23 mouse cellular contexts compared by ENCODE assay signal in genomic region chr5:99533416-99533815, GRCm38 (mm10).
DNase-seq lines count a peak whose midpoint lies in the region; ATAC-seq lines count a peak whose summit lies in the region.
"Had no signal": no experiment of that assay in that cellular context is flagged by ENCODE, and none has a peak within 500 bp of the region (broad histone marks: within the 10 kb centered on the region; RNA-seq: fewer than 3 reads in every experiment).

No protein-coding gene starts in this region.

- peak; percentile 35 to 53 for DNase-seq in heart, adult 18-20 months
- DNase-seq in adrenal gland, postnatal 14 days, result peak; percentile 17
- DNase-seq in brain, adult 2 months (ENCODE audit: low read depth, low spot score), result peak; percentile 95
- DNase-seq in cerebellum, adult 9-11 months, result peak; percentile 93
- no peak for DNase-seq in testis, postnatal 10 days (ENCODE audit: low spot score)
- DNase-seq: embryo, embryonic 11 days; gastrocnemius, postnatal 25 days; spleen, adult 18-20 months; thymus, adult 2 months had no signal

- no peak overlapping the region for H3K4me2 ChIP-seq in heart, embryonic 11.5 days
- no peak overlapping the region for H3K4me2 ChIP-seq in kidney, embryonic 16.5 days (replicated peaks; ENCODE audit: low read depth, low read length)
- H3K4me2 ChIP-seq: embryonic facial prominence, embryonic 15.5 days; intestine, embryonic 15.5 days; kidney, embryonic 15.5 days; limb, embryonic 12.5 days had no signal

- H3K9me3 ChIP-seq in heart, embryonic 11.5 days (replicated peaks; ENCODE audit: control insufficient read depth, low read length), result no peaks in the 10 kb centered on the region
- H3K9me3 ChIP-seq in kidney, embryonic 16.5 days (ENCODE audit: low read length), result no peaks in the 10 kb centered on the region
- H3K9me3 ChIP-seq: embryonic facial prominence, embryonic 15.5 days; forebrain, embryonic 10.5 days; hindbrain, embryonic 10.5 days; intestine, embryonic 15.5 days; kidney, embryonic 15.5 days; limb, embryonic 12.5 days; megakaryocyte, embryonic 14.5 days had no signal

- no peak for ATAC-seq in heart, embryonic 11.5 days (replicated peaks; ENCODE audit: insufficient number of reproducible peaks, low FRiP score, low TSS enrichment)
- no peak for ATAC-seq in kidney, embryonic 16.5 days (ENCODE audit: low FRiP score, low TSS enrichment)
- ATAC-seq: activated CD4-positive, CD25-positive, alpha-beta regulatory T cell, adult 4 months; intestine, embryonic 15.5 days; lung, postnatal 0 days; midbrain, embryonic 16.5 days; Patski had no signal

- no peaks in the 10 kb centered on the region for H3K36me3 ChIP-seq in heart, embryonic 11.5 days (ENCODE audit: control insufficient read depth, insufficient read depth, low read length)
- H3K36me3 ChIP-seq in kidney, embryonic 16.5 days (ENCODE audit: insufficient read depth, low read length), result no peaks in the 10 kb centered on the region
- H3K36me3 ChIP-seq: embryonic facial prominence, embryonic 15.5 days; forebrain, embryonic 10.5 days; hindbrain, embryonic 10.5 days; intestine, embryonic 15.5 days; kidney, embryonic 15.5 days; limb, embryonic 12.5 days had no signal

- H3K4me1 ChIP-seq in heart, embryonic 11.5 days (ENCODE audit: control insufficient read depth, insufficient read depth, low read length), result no peaks in the 10 kb centered on the region
- H3K4me1 ChIP-seq in kidney, embryonic 16.5 days (ENCODE audit: insufficient read depth, low read length), result no peaks in the 10 kb centered on the region
- H3K4me1 ChIP-seq: embryonic facial prominence, embryonic 15.5 days; forebrain, embryonic 10.5 days; hindbrain, embryonic 10.5 days; intestine, embryonic 15.5 days; kidney, embryonic 15.5 days; limb, embryonic 12.5 days had no signal

- 74% methylated on average over 7 of the region's 7 CpGs for WGBS in heart, embryonic 11.5 days (ENCODE audit: insufficient replicate concordance)
- 76% methylated on average over 7 of the region's 7 CpGs for WGBS in kidney, embryonic 16.5 days

- no peak overlapping the region for H3K27ac ChIP-seq in heart, embryonic 11.5 days (ENCODE audit: low read depth, low read length)
- no peak overlapping the region for H3K27ac ChIP-seq in kidney, embryonic 16.5 days (ENCODE audit: low read length)
- H3K27ac ChIP-seq: embryonic facial prominence, embryonic 15.5 days; forebrain, embryonic 10.5 days; hindbrain, embryonic 10.5 days; intestine, embryonic 15.5 days; kidney, embryonic 15.5 days; limb, embryonic 12.5 days; liver, embryonic 14.5 days had no signal

- H3K27me3 ChIP-seq in heart, embryonic 11.5 days (ENCODE audit: control insufficient read depth, insufficient read depth, low read length), result no peaks in the 10 kb centered on the region
- no peaks in the 10 kb centered on the region for H3K27me3 ChIP-seq in kidney, embryonic 16.5 days (ENCODE audit: insufficient read depth, low read length)
- H3K27me3 ChIP-seq: embryonic facial prominence, embryonic 15.5 days; intestine, embryonic 15.5 days; limb, embryonic 12.5 days; Patski had no signal

- no peak overlapping the region for H3K9ac ChIP-seq in heart, embryonic 11.5 days (ENCODE audit: low read depth, low read length)
- no peak overlapping the region for H3K9ac ChIP-seq in kidney, embryonic 16.5 days (replicated peaks; ENCODE audit: low read length)
- H3K9ac ChIP-seq: embryonic facial prominence, embryonic 15.5 days; intestine, embryonic 15.5 days; kidney, embryonic 15.5 days; limb, embryonic 12.5 days; liver, embryonic 14.5 days had no signal

- H3K4me3 ChIP-seq in heart, embryonic 11.5 days (ENCODE audit: low read depth, low read length), result no peak overlapping the region
- no peak overlapping the region for H3K4me3 ChIP-seq in kidney, embryonic 16.5 days (ENCODE audit: low read length)
- H3K4me3 ChIP-seq: embryonic facial prominence, embryonic 15.5 days; forebrain, embryonic 10.5 days; hindbrain, embryonic 10.5 days; intestine, embryonic 15.5 days; kidney, embryonic 15.5 days; limb, embryonic 12.5 days; megakaryocyte, embryonic 14.5 days had no signal
